Comparison of ENCODE assay signal across 11 mouse cellular contexts in the genomic region with DNA sequence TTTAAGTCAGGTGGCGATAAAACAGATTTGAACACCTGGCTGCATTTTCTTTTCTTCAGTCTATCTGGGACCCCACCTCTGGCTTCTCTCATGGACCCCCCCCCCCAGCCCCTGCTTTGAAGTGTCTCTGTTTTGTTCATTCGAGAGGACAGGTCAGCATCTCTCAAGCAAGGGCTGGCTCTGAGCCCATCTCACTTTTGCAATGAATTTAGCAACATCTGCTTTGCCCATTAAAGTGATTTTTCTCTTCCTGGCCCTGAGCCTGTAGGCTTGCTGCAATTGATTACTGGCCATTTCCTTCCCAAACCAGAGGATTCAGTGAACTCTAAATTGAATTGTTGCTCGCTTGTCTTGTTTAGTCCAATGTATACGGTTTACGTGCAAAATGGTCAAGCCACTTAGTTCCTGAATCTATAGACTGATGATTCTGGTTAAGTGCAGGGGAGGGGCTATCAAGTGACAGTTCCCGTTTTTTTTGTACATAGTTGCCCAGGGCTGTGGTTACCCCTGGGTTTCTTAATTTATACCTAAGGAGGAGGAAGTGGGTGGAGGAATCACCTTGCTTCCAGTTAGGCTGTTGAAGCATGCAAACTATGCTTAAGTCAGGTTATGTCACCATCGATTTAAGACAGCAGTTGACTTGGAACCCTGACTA.
DNase-seq lines count a peak whose midpoint lies in the region; ATAC-seq and TF ChIP-seq lines count a peak whose summit lies in the region.
"Had no signal": no experiment of that assay in that cellular context is flagged by ENCODE, and none has a peak within 500 bp of the region (broad histone marks: within the 10 kb centered on the region; RNA-seq: fewer than 3 reads in every experiment).

No protein-coding gene starts in this region.

- no peak overlapping the region for H3K27ac ChIP-seq in kidney, postnatal 0 days
- H3K27ac ChIP-seq: embryonic facial prominence, embryonic 15.5 days had no signal

- 0 out of 2 replicates have a peak, but pooled peaks cover 12% of the 10 kb centered on the region for H3K4me1 ChIP-seq in kidney, postnatal 0 days (replicated peaks; ENCODE audit: insufficient read depth, low read length)
- peaks cover 39% of the 10 kb centered on the region for H3K4me1 ChIP-seq in megakaryocyte, embryonic 14.5 days

- intact Hi-C loops in heart, postnatal 10 days (cut with DNase I) = loop anchor here (1.0 to 5.0 kb wide), 3 partner anchors 50 to 147 kb away; a partner anchor contains a TSS

- no peak overlapping the region for H3K4me2 ChIP-seq in kidney, postnatal 0 days (ENCODE audit: low read length)
- H3K4me2 ChIP-seq: embryonic facial prominence, embryonic 15.5 days had no signal

- WGBS in kidney, postnatal 0 days = 39% methylated on average over 7 of the region's 7 CpGs

- TF ChIP-seq CTCF in kidney, postnatal 0 days (IDR thresholded peaks at IDR 0.05; ENCODE audit: low read depth) = no peak

- no peaks in the 10 kb centered on the region for H3K36me3 ChIP-seq in kidney, postnatal 0 days (ENCODE audit: insufficient read depth, low read length)
- no peaks in the 10 kb centered on the region for H3K36me3 ChIP-seq in megakaryocyte, embryonic 14.5 days (replicated peaks; ENCODE audit: low read length)
- H3K36me3 ChIP-seq: embryonic facial prominence, embryonic 15.5 days had no signal

- DNase-seq in kidney, postnatal 0 days (ENCODE audit: low spot score) = peak; percentile 24
- no peak for DNase-seq in kidney, adult 8-10 months
- peak; percentile 71 for DNase-seq in adrenal gland, postnatal 10 days
- DNase-seq in heart, postnatal 10 days = peak; percentile 52 to 58
- no peak for DNase-seq in thymus, postnatal 25 days
- no peak for DNase-seq in right cerebral cortex, postnatal 10 days (ENCODE audit: low spot score in 2 of 2)
- no peak for DNase-seq in right cerebral cortex, postnatal 14 days
- DNase-seq: thymus, postnatal 14 days had no signal

- H3K27me3 ChIP-seq in kidney, postnatal 0 days (ENCODE audit: insufficient read depth, low read length) = no peaks in the 10 kb centered on the region
- H3K27me3 ChIP-seq in megakaryocyte, embryonic 14.5 days (replicated peaks) = peaks cover 16% of the 10 kb centered on the region
- H3K27me3 ChIP-seq: embryonic facial prominence, embryonic 15.5 days; Patski had no signal

- no peak overlapping the region for H3K9ac ChIP-seq in kidney, postnatal 0 days (ENCODE audit: low read depth, low read length)
- H3K9ac ChIP-seq: embryonic facial prominence, embryonic 15.5 days had no signal

- no peak overlapping the region for H3K4me3 ChIP-seq in kidney, postnatal 0 days (replicated peaks; ENCODE audit: low read depth, low read length)
- H3K4me3 ChIP-seq in megakaryocyte, embryonic 14.5 days (replicated peaks) = peak overlapping the region; percentile 78
- H3K4me3 ChIP-seq: embryonic facial prominence, embryonic 15.5 days had no signal

- H3K9me3 ChIP-seq in kidney, postnatal 0 days (replicated peaks; ENCODE audit: low read length) = no peaks in the 10 kb centered on the region
- H3K9me3 ChIP-seq in megakaryocyte, embryonic 14.5 days = no peaks in the 10 kb centered on the region
- H3K9me3 ChIP-seq: embryonic facial prominence, embryonic 15.5 days had no signal

- no peak for ATAC-seq in kidney, postnatal 0 days (replicated peaks; ENCODE audit: low FRiP score, low read depth)

Comparison
In these comparisons a context has a peak if more than half of its experiments do, and no peak if none do; other contexts are left out.
1. DNase-seq: peak in kidney, postnatal 0 days (single experiment), adrenal gland, postnatal 10 days (single experiment) and heart, postnatal 10 days (2 of 2); none in kidney, adult 8-10 months (0 of 2), thymus, postnatal 25 days (single experiment), right cerebral cortex, postnatal 10 days (0 of 2) and right cerebral cortex, postnatal 14 days (single experiment).